Mouse (Mus musculus) C2C12 (cell line): Measurements from ENCODE around the gene Zfp800. TPM values are rescaled to one million over a fixed set of nuclear protein-coding genes. Genes with fewer than 3 reads are reported as not detected.

Experiments
- H3K27me3 ChIP-seq: one replicate; pipeline ENCODE4 v1.6.1; 2011; ENCODE audit not compliant: control insufficient read depth, insufficient read depth, insufficient read length
- H3K36me3 ChIP-seq: one replicate; pipeline ENCODE4 v1.6.1; 2011; ENCODE audit not compliant: control insufficient read depth, insufficient read depth
- H3K4me3 ChIP-seq: one replicate; pipeline ENCODE4 v1.5.1; 2011; ENCODE audit warnings: mild to moderate bottlenecking, control low read depth; ENCODE audit not compliant: poor library complexity, insufficient read depth, severe bottlenecking
- H3K79me2 ChIP-seq: one replicate; pipeline ENCODE4 v1.6.1; 2011; ENCODE audit not compliant: control insufficient read depth, insufficient read depth
- H3K79me3 ChIP-seq: one replicate; pipeline ENCODE4 v1.6.1; 2011; ENCODE audit warnings: low read depth, control low read depth
- H3ac ChIP-seq: one replicate; pipeline ENCODE3; 2011; ENCODE audit warnings: low read depth; ENCODE audit not compliant: control insufficient read depth, insufficient read length
- CEBPB ChIP-seq: IDR thresholded peaks from one replicate; pipeline ENCODE4 v1.6.1; 2011; ENCODE audit warnings: low read depth, mild to moderate bottlenecking, control low read depth, moderate library complexity
- CTCF ChIP-seq: IDR thresholded peaks from one replicate; pipeline ENCODE4 v1.5.1; 2011; ENCODE audit not compliant: control insufficient read depth, insufficient read depth, insufficient read length
- FOSL1 ChIP-seq: IDR thresholded peaks from one replicate; pipeline ENCODE4 v1.8.0; 2011; ENCODE audit warnings: mild to moderate bottlenecking, low read length; ENCODE audit not compliant: poor library complexity, insufficient read depth, severe bottlenecking
- MAX ChIP-seq: IDR thresholded peaks from one replicate; pipeline ENCODE4 v1.6.1; 2011; ENCODE audit warnings: mild to moderate bottlenecking, control low read depth
- MYOD1 ChIP-seq: IDR thresholded peaks from one replicate; pipeline ENCODE4 v1.6.1; 2011; ENCODE audit warnings: low read depth; ENCODE audit not compliant: control insufficient read depth, insufficient read length
- MYOG ChIP-seq: IDR thresholded peaks from one replicate; pipeline ENCODE4 v1.6.1; 2011; ENCODE audit not compliant: control insufficient read depth, insufficient read length; ENCODE audit errors: extremely low read depth
- USF1 ChIP-seq: IDR thresholded peaks from one replicate; pipeline ENCODE4 v1.6.1; 2011; ENCODE audit warnings: low read depth, mild to moderate bottlenecking, control low read depth, moderate library complexity
- polyA plus RNA-seq: library from polyadenylated mRNA; unstranded; fragments of >200 nt; fragmentation: generic; extraction: Trizol; gene quantifications from one replicate; pipeline ENCODE4 v1.2.1, GENCODE M21; 2012; ENCODE audit warnings: missing spikeins

Gene Zfp800
- polyA plus RNA-seq, 1 experiment, result 2.5 TPM

DNA sequence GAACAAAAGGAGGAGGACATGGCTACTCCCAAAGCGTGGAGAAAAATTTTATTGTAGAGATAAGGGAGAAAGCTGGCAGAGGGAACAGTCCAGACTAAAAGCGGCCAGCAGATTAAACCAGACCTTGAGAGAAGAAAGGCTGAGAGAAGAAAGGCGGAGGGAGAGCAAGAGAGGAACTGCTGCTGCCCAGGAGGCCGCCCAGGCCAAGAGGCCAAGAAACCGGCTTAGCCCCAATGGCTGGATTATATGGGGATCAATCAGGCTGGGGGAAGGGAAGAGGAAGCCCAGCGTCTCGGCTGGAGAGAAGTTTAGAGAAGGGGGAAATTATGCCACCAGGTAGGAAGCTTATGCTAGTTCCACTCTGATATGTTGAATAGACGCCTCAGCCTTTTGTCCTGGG is 101.5 kb downstream of the Zfp800 start:
- TF ChIP-seq CEBPB, result no peak
- TF ChIP-seq MYOD1, result no peak
- Histone ChIP-seq H3K27me3 (peaks cover 13% of the 10 kb centered on the region), H3K4me3 (no peak overlapping the region), H3K79me2 (no peaks in the 10 kb centered on the region), H3K79me3 (no peaks in the 10 kb centered on the region), H3K36me3 (no peaks in the 10 kb centered on the region), H3ac (no peak overlapping the region)

DNA sequence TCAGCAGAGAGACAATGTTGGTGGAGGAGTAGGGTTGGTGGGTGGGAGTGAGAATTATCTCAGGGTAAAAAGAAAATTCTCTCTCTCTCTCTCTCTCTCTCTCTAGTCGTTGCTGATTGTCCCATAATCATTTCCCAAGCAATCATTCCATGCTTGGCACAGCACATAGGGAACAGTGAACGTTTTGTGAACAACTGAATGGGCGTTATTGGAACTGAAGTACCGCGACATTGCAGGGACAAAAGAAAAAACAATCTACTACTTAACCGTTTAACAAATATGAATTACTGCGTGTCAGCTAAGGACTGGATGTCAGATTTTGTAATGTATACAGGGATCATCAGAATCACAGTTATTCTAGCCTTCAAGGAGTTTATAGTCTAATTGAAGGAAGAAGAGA is 102.2 kb downstream of the Zfp800 start:
- H3K79me3 ChIP-seq, result no peaks in the 10 kb centered on the region
- H3K79me2 ChIP-seq, result no peaks in the 10 kb centered on the region
- no peaks in the 10 kb centered on the region for H3K36me3 ChIP-seq
- peaks cover 13% of the 10 kb centered on the region for H3K27me3 ChIP-seq
- no peak overlapping the region for H3K4me3 ChIP-seq
- H3ac ChIP-seq, result no peak overlapping the region
- TF ChIP-seq MYOD1, result no peak
- no peak for TF ChIP-seq CTCF
- no peak for TF ChIP-seq FOSL1
- TF ChIP-seq MAX, result no peak
- no peak for TF ChIP-seq USF1

DNA sequence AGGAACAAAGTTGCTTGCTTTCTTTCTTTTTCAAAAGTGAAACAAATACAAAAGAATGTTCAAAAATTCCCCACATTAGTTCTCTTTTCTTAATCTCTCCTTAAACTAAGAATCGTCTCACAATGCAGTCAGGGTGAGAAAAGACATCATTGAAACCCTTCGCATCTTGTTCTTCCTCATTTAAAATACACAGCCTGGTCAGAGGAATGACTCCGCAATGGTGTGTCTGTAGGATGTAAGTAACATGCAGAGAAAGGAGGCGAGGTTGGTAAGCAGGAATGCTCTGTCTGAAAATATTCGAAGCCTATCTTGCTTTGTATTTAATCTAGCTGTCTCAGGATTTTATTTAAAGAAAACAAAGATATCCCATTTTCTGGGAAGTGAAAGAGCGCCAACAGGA is 105.0 kb downstream of the Zfp800 start:
- H3K79me3 ChIP-seq, result no peaks in the 10 kb centered on the region
- no peaks in the 10 kb centered on the region for H3K36me3 ChIP-seq
- no peak overlapping the region for H3K4me3 ChIP-seq
- no peak for TF ChIP-seq MYOG
- TF ChIP-seq FOSL1, result no peak
- TF ChIP-seq CEBPB, result no peak
- no peak for TF ChIP-seq USF1
- no peak for TF ChIP-seq CTCF
- no peak for TF ChIP-seq MAX
- no peak for TF ChIP-seq MYOD1
- H3K27me3 ChIP-seq, result peaks cover 16% of the 10 kb centered on the region
- H3K79me2 ChIP-seq, result no peaks in the 10 kb centered on the region
- H3ac ChIP-seq, result no peak overlapping the region

DNA sequence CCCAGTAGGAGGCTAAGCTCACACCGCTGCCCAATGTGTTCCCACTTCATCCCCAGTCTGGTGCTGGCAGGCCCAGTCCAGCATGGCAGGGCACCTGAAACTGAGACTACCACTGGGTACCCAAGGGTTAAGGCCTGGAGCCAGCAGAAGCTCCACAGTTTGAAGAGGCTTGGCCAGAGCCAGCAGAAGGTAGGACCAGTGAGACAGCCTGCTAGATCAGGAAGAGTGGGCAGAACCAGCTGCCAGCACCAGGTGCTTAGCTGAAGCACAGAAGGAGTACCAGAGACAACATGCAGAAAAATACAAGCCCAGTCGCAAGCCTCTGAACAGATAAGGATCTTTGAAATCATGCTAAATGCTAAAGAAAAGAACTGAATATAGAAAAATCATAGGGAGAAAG is 117.9 kb downstream of the Zfp800 start:
- TF ChIP-seq FOSL1 (no peak), MYOD1 (no peak), MAX (no peak), MYOG (no peak)
- peaks cover 10% of the 10 kb centered on the region for H3K27me3 ChIP-seq
- H3K79me3 ChIP-seq, result no peaks in the 10 kb centered on the region
- no peaks in the 10 kb centered on the region for H3K79me2 ChIP-seq
- no peaks in the 10 kb centered on the region for H3K36me3 ChIP-seq
- no peak overlapping the region for H3ac ChIP-seq
- no peak overlapping the region for H3K4me3 ChIP-seq

DNA sequence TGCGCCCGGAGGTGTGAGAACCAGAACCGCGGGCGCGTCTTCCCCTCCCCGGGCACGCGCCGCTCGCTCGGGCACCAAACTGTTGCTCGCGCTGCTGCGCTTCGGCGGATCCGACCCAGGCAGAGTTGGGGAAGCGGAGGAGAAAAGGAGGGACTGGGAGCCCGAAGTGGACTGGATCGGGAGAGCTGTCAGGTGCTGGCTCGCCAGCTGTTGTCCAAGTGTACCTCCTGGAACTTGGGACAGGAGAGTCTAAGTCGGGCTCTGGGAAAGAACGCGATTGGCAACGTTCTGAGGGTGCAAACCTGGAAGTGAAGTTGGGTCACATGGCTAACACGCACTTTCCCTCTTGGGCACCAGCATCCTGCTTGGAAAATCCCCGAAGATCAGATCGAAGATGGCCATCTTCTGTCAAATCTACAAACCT is 135.6 kb downstream of the Zfp800 start:
- peaks cover 25% of the 10 kb centered on the region for H3K79me2 ChIP-seq
- peak overlapping the region; percentile 71 for H3K4me3 ChIP-seq
- no peak for TF ChIP-seq CEBPB
- no peak for TF ChIP-seq MYOD1
- TF ChIP-seq USF1, result peak; percentile 68
- no peak for TF ChIP-seq CTCF
- peak; percentile 45 for TF ChIP-seq MAX
- TF ChIP-seq FOSL1, result no peak
- peaks cover 2% of the 10 kb centered on the region for H3K27me3 ChIP-seq
- peak overlapping the region; percentile 68 for H3ac ChIP-seq
- peaks cover 24% of the 10 kb centered on the region for H3K36me3 ChIP-seq
- H3K79me3 ChIP-seq, result peaks cover 7% of the 10 kb centered on the region

DNA sequence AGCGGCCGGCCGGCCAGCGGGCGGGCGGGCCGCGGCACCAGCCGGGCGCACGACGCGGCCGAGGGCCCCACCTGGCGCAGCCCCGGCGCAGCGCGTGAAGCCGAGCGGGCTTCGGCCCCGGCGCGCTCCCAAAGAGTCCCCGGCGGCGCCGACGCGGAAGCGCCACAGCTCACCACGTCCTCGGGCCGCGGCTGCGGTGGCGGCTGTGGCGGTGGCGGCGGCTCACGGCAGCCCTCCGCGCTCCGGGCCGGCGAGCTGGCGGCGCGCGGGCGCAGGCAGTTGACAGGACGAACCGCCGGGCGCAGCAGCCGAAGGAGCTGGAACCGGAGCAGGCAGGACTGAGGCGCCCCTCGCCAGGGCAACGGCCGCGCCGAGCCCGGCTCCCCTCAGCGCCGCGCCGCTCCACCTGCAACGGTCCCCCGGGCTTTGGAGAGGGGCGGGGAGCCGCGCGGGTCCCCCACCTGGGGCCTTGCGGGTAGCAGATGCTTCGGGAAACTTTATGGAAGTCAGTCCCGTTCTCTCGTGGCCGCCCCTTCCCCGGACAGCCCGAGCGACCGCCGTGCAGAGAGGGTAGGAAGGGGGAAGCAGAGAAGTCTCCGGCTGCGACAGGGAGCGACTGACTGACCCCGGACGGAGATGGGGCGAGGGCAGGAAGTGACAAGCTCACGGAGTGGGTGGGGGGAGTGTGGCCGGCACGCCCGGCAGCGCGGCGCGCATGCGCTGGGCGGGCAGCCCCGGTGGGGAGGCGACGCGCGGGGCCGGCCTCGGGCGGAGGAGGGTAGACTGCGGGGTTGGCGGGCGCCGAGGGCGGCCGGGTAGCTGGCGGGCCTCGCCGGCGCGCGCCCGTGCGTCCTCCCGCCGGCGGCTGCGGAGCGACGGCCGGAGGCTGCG is 136.3 kb downstream of the Zfp800 start:
- TF ChIP-seq CEBPB (no peak), USF1 (no peak), FOSL1 (no peak), MAX (peak; percentile 61)
- H3K27me3 ChIP-seq, result no peaks in the 10 kb centered on the region
- peak overlapping the region; percentile 71 for H3K4me3 ChIP-seq
- H3K79me3 ChIP-seq, result peaks cover 7% of the 10 kb centered on the region
- peaks cover 30% of the 10 kb centered on the region for H3K36me3 ChIP-seq
- H3K79me2 ChIP-seq, result peaks cover 25% of the 10 kb centered on the region
- peak overlapping the region; percentile 68 for H3ac ChIP-seq
